In genomic region chr12:79944714-79945493, GRCm38 (mm10) we compare ENCODE assay signal across 9 mouse cellular contexts.
DNase-seq lines count a peak whose midpoint lies in the region; ATAC-seq and TF ChIP-seq lines count a peak whose summit lies in the region.
"Had no signal": no experiment of that assay in that cellular context is flagged by ENCODE, and none has a peak within 500 bp of the region (broad histone marks: within the 10 kb centered on the region; RNA-seq: fewer than 3 reads in every experiment).

No protein-coding gene starts in this region.

- no peak overlapping the region for H3K9ac ChIP-seq in stomach, postnatal 0 days (ENCODE audit: low read length)

- peak; percentile 89 for TF ChIP-seq EP300 in stomach, postnatal 0 days (optimal IDR thresholded peaks at IDR 0.05)

- H3K4me1 ChIP-seq in heart, embryonic 10.5 days: peaks cover 58% of the 10 kb centered on the region
- H3K4me1 ChIP-seq in lung, adult 2 months (ENCODE audit: control insufficient read depth, insufficient read depth, low read length): peaks cover 22% of the 10 kb centered on the region
- peaks cover 11% of the 10 kb centered on the region for H3K4me1 ChIP-seq in stomach, postnatal 0 days (replicated peaks; ENCODE audit: control insufficient read depth, insufficient read depth)

- peak overlapping the region; percentile 87 for H3K27ac ChIP-seq in heart, embryonic 10.5 days
- H3K27ac ChIP-seq in stomach, postnatal 0 days (replicated peaks): peak overlapping the region; percentile 95

- TF ChIP-seq POLR2A in lung, adult 2 months (IDR thresholded peaks at IDR 0.05; ENCODE audit: borderline replicate concordance, extremely low read depth, low read depth, low read length): no peak

- no peaks in the 10 kb centered on the region for H3K27me3 ChIP-seq in heart, embryonic 10.5 days (ENCODE audit: insufficient read depth, poor library complexity, severe bottlenecking)
- no peaks in the 10 kb centered on the region for H3K27me3 ChIP-seq in stomach, postnatal 0 days (ENCODE audit: control insufficient read depth, insufficient read depth, low read length)

- no peak for TF ChIP-seq CTCF in lung, adult 2 months (IDR thresholded peaks at IDR 0.05; ENCODE audit: insufficient read depth, low read length)
- TF ChIP-seq CTCF in stomach, postnatal 0 days (IDR thresholded peaks at IDR 0.05; ENCODE audit: low read depth): no peak; the same call in 1 of the 2 replicates

- H3K36me3 ChIP-seq in heart, embryonic 10.5 days: no peaks in the 10 kb centered on the region
- no peaks in the 10 kb centered on the region for H3K36me3 ChIP-seq in stomach, postnatal 0 days (ENCODE audit: control insufficient read depth, insufficient read depth, low read length)

- H3K4me2 ChIP-seq in stomach, postnatal 0 days (replicated peaks; ENCODE audit: low read depth): no peak overlapping the region

- no peaks in the 10 kb centered on the region for H3K9me3 ChIP-seq in heart, embryonic 10.5 days
- no peaks in the 10 kb centered on the region for H3K9me3 ChIP-seq in stomach, postnatal 0 days (ENCODE audit: control insufficient read depth, low read length)

- peak; percentile 60 for DNase-seq in urinary bladder, postnatal 25 days (ENCODE audit: low spot score)
- DNase-seq in urinary bladder, postnatal 10 days (ENCODE audit: low spot score): no peak
- no peak for DNase-seq in heart, embryonic 10.5 days (ENCODE audit: low spot score)
- peak; percentile 52 to 78 for DNase-seq in kidney, adult 8-10 months
- peak; percentile 49 for DNase-seq in lung, adult 2 months
- DNase-seq in stomach, postnatal 0 days (ENCODE audit: low spot score): peak; percentile 87
- DNase-seq in spleen, adult 12 weeks (ENCODE audit: low spot score): no peak

- WGBS in heart, embryonic 10.5 days: 13% methylated on average over 6 of the region's 6 CpGs
- 23% methylated on average over 6 of the region's 6 CpGs for whole genome bisulfite sequencing in lung, adult 2 months
- 4% methylated on average over 6 of the region's 6 CpGs for WGBS in stomach, postnatal 0 days

- ATAC-seq in stomach, postnatal 0 days (ENCODE audit: low FRiP score, low TSS enrichment): peak; percentile 86
- ATAC-seq in granulocyte monocyte progenitor cell, adult 5-6 weeks (replicated peaks; ENCODE audit: poor library complexity, severe bottlenecking): no peak

- H3K4me3 ChIP-seq in heart, embryonic 10.5 days: 0 out of 2 replicates have a peak overlapping the region, but pooled peaks have one; percentile 4
- H3K4me3 ChIP-seq in lung, adult 2 months (replicated peaks; ENCODE audit: extremely low read depth, low read depth, low read length): no peak overlapping the region
- no peak overlapping the region for H3K4me3 ChIP-seq in stomach, postnatal 0 days (ENCODE audit: low read depth, low read length)
- H3K4me3 ChIP-seq: myocyte had no signal

Comparison
In these comparisons a context has a peak if more than half of its experiments do, and no peak if none do; other contexts are left out.
1. DNase-seq: peak in urinary bladder, postnatal 25 days (single experiment), kidney, adult 8-10 months (2 of 2), lung, adult 2 months (single experiment) and stomach, postnatal 0 days (single experiment); none in urinary bladder, postnatal 10 days (single experiment), heart, embryonic 10.5 days (single experiment) and spleen, adult 12 weeks (single experiment).